Mouse (Mus musculus) embryonic facial prominence, embryonic 14.5 days (tissue): ENCODE results near the gene Cwc25. TPM values are rescaled to one million over a fixed set of nuclear protein-coding genes. Genes with fewer than 3 reads are reported as not detected.
A peak's percentile ranks its signal among the peaks of the same experiment; 100 is the strongest.
"Not testable (repeated sequence)": the region's sequence is repeated elsewhere in the genome, so short reads cannot be mapped to it uniquely, and the experiment has no call there.

Source experiments
- ATAC-seq: fragments of 200-750 bp; cut with Nextera tagmentation; 2 replicates; pipeline ENCODE4 v1.8.0; 2017; ENCODE audit warnings: low read depth, moderate number of reproducible peaks, moderate TSS enrichment
- DNase-seq: peaks from one replicate; pipeline ENCODE4 v3.0.0-alpha.2; 2015; ENCODE audit warnings: low spot score
- H3K27ac ChIP-seq: fragments of 300-500 bp; sonication (generic); replicated peaks from 2 replicates; pipeline ENCODE4 v1.5.1; 2014; ENCODE audit warnings: low read depth, mild to moderate bottlenecking, low read length, moderate library complexity
- H3K27me3 ChIP-seq: fragments of 300-500 bp; sonication (generic); replicated peaks from 2 replicates; pipeline ENCODE4 v1.6.1; 2014; ENCODE audit warnings: low read length; ENCODE audit not compliant: control insufficient read depth, insufficient read depth
- H3K36me3 ChIP-seq: fragments of 300-500 bp; sonication (generic); 2 replicates; pipeline ENCODE4 v1.6.1; 2014; ENCODE audit warnings: low read length, mixed read lengths; ENCODE audit not compliant: control insufficient read depth, insufficient read depth
- H3K4me1 ChIP-seq: fragments of 300-500 bp; sonication (generic); 2 replicates; pipeline ENCODE4 v1.6.1; 2014; ENCODE audit warnings: antibody characterized with exemption, low read length; ENCODE audit not compliant: control insufficient read depth, insufficient read depth
- H3K4me2 ChIP-seq: fragments of 300-500 bp; sonication (generic); 2 replicates; pipeline ENCODE4 v1.6.1; 2014; ENCODE audit warnings: low read depth, mild to moderate bottlenecking, low read length, moderate library complexity, mixed read lengths
- H3K4me3 ChIP-seq: fragments of 300-500 bp; sonication (generic); 2 replicates; pipeline ENCODE4 v1.5.1; 2014; ENCODE audit warnings: low read depth, mild to moderate bottlenecking, low read length
- H3K9ac ChIP-seq: fragments of 300-500 bp; sonication (generic); 2 replicates; pipeline ENCODE4 v1.6.1; 2014; ENCODE audit warnings: low read depth, mild to moderate bottlenecking, low read length, moderate library complexity, mixed read lengths
- H3K9me3 ChIP-seq: fragments of 300-500 bp; sonication (generic); 2 replicates; pipeline ENCODE4 v1.6.1; 2016; ENCODE audit warnings: low read length; ENCODE audit not compliant: control insufficient read depth
- WGBS: fragments of 180-500 bp; shearing (Covaris S2); extraction: QIAGEN DNeasy Blood & Tissue Kit; methylation state at CpG from one replicate; pipeline ENCODE4 v1.1.7; 2014; 5-methylcytosine and 5-hydroxymethylcytosine counted together
- polyA plus RNA-seq: library from polyadenylated mRNA; unstranded; fragments of >200 nt; fragmentation: Nextera tagmentation; extraction: Ambion mirVana; gene quantifications from 2 replicates; pipeline ENCODE4 v1.2.1, GENCODE M21; 2014

The Cwc25 gene
- polyA plus RNA-seq, 1 experiment from 2014 or later, result 10.3 TPM

DNA sequence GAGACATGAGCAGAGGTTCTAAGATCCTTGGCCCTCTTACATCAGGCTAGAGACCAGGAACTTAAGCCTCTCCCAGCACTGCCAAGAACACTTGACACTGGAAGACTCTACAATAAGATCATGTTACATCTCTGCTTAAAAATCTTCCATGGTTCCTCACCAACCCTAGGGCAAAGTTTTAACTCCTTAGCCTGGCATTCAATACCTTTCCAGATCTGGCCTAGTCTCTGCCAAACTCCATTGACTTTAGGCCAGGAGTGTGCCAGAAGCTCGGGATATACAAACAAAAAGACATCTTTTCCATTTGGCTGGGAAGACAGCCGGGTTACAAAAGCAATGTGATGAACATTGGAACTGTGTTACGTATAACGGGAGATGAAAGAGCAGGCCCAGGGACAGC, 28.8 kb downstream of the Cwc25 start:
- Histone ChIP-seq H3K4me1 (peaks cover 10% of the 10 kb centered on the region; the same call in 1 of the 2 replicates), H3K27ac (no peak overlapping the region), H3K4me3 (no peak overlapping the region), H3K9ac (no peak overlapping the region), H3K36me3 (peaks cover 4% of the 10 kb centered on the region; the same call in 1 of the 2 replicates), H3K27me3 (no peaks in the 10 kb centered on the region), H3K4me2 (no peak overlapping the region), H3K9me3 (no peaks in the 10 kb centered on the region)
- ATAC-seq (no peak), DNase-seq (peak; percentile 45)
- WGBS, result 46% methylated on average over 4 of the region's 4 CpGs

DNA sequence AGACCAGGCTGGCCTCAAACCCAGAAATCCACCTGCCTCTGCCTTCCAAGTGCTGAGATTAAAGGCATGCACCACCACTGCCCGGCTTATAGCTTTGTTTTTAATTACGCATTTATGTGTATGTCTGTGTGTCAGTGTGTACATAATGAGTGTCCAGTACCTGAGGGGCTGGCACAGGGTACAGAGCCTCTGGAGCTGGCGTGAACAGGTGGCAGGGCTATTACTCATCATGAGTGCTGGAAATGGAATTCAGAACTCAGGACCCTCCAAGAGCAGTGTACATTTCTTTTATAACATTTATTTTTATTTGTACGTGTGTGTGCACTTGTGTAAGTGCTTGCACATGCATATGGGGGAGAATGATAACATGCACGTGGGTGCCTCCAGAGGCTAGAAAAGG, 29.7 kb downstream of the Cwc25 start:
- DNase-seq, result no peak
- H3K4me1 ChIP-seq, result peaks cover 10% of the 10 kb centered on the region; the same call in 1 of the 2 replicates
- H3K9ac ChIP-seq, result no peak overlapping the region
- no peaks in the 10 kb centered on the region for H3K9me3 ChIP-seq
- peaks cover 13% of the 10 kb centered on the region for H3K36me3 ChIP-seq
- no peaks in the 10 kb centered on the region for H3K27me3 ChIP-seq
- ATAC-seq, result no peak
- no peak overlapping the region for H3K4me2 ChIP-seq
- H3K27ac ChIP-seq, result no peak overlapping the region
- H3K4me3 ChIP-seq, result no peak overlapping the region
- WGBS, result 81% methylated on average over 5 of the region's 5 CpGs

- H3K9ac ChIP-seq, H3K4me1 ChIP-seq, H3K27me3 ChIP-seq, H3K4me3 ChIP-seq, H3K9me3 ChIP-seq, H3K4me2 ChIP-seq, ATAC-seq, DNase-seq, H3K27ac ChIP-seq: not testable (repeated sequence)
- WGBS, result 76% methylated on average over 5 of the region's 5 CpGs
- peaks cover 28% of the 10 kb centered on the region for H3K36me3 ChIP-seq
These were observed 31.5 kb downstream of the Cwc25 start for GRCm38 (mm10) chr11:97734810-97735209.

DNA sequence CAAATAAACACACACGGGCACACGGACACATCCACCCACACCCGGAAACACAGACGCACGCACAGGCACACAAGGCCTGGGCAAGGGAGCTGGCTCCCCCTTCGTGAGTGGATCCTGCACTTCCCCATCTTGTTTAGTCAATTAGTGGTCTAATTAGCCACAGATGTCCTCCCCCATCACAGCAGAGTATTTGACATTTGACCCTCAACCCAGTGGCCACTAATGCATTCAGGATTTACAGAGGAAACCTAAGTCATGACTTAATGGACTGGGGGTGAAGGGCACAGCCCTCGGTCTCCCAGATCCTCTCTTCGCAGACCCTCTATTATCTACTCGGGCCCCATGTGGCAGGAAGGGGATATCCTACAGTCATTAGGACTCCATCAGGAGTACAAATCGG, 32.7 kb downstream of the Cwc25 start:
- 23% methylated on average over 10 of the region's 10 CpGs for whole genome bisulfite sequencing
- ATAC-seq (no peak), DNase-seq (no peak)
- Histone ChIP-seq H3K9ac (no peak overlapping the region), H3K27ac (no peak overlapping the region), H3K27me3 (no peaks in the 10 kb centered on the region), H3K9me3 (no peaks in the 10 kb centered on the region), H3K4me2 (no peak overlapping the region), H3K36me3 (peaks cover 37% of the 10 kb centered on the region), H3K4me3 (no peak overlapping the region), H3K4me1 (peaks cover 7% of the 10 kb centered on the region; the same call in 1 of the 2 replicates)

DNA sequence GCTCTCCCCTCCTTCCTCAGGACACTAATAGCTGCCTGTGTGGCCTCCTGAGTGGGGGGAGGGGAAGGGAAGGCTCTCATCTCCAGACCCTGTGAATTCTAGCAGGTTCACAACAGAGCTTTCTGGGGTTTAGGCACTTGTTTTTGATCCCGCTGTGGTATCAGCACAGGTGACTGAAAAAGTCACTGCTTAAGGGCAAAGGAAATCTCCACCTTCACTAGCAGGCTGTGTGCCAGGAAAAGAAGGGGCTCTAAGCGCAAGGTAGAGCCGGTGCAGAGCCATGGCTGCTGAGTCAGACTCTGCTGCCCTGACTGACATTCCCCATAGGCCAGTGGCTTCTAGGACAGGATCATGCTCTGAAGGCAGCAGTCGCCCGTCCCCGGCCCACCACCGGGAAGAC, 37.6 kb downstream of the Cwc25 start:
- Histone ChIP-seq H3K4me2 (no peak overlapping the region), H3K9ac (no peak overlapping the region), H3K4me1 (peaks cover 5% of the 10 kb centered on the region; the same call in 1 of the 2 replicates), H3K4me3 (no peak overlapping the region), H3K36me3 (peaks cover 85% of the 10 kb centered on the region), H3K9me3 (no peaks in the 10 kb centered on the region), H3K27ac (no peak overlapping the region), H3K27me3 (no peaks in the 10 kb centered on the region)
- WGBS, result 76% methylated on average over 7 of the region's 7 CpGs
- DNase-seq, result no peak
- no peak for ATAC-seq

- no peak overlapping the region for H3K9ac ChIP-seq
- peaks cover 88% of the 10 kb centered on the region for H3K36me3 ChIP-seq
- H3K27ac ChIP-seq, result no peak overlapping the region
- no peak overlapping the region for H3K4me2 ChIP-seq
- no peak for ATAC-seq
- H3K4me1 ChIP-seq, result 0 out of 2 replicates have a peak, but pooled peaks cover 1% of the 10 kb centered on the region
- no peaks in the 10 kb centered on the region for H3K9me3 ChIP-seq
- no peak overlapping the region for H3K4me3 ChIP-seq
- DNase-seq, result no peak
- H3K27me3 ChIP-seq, result no peaks in the 10 kb centered on the region
- WGBS, result 56% methylated on average over 7 of the region's 7 CpGs
These were observed 38.0 kb downstream of the Cwc25 start for GRCm38 (mm10) chr11:97728311-97728710.

DNA sequence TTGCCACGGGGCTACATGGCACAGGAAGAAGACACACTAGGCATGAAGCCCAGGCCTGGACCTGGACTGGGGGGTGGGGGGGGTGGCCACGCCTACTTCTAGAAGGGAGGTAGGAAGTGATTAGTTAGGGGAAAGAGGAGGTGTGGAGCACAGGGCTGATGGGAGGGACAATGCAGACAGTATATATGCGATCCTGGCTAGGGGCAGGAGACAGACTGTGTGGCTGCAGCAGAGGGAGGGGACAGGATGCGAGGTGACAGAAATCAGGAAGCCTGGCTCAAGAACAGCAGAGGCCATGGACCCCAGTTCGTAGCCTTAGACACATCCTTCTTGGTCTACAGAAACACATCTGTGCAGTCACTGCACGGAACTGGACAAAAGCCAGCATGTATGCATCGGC, 42.6 kb downstream of the Cwc25 start:
- H3K4me3 ChIP-seq, result no peak overlapping the region
- no peaks in the 10 kb centered on the region for H3K4me1 ChIP-seq
- 81% methylated on average over 7 of the region's 7 CpGs for WGBS
- peaks cover 97% of the 10 kb centered on the region for H3K36me3 ChIP-seq
- no peaks in the 10 kb centered on the region for H3K27me3 ChIP-seq
- no peak overlapping the region for H3K9ac ChIP-seq
- no peaks in the 10 kb centered on the region for H3K9me3 ChIP-seq
- no peak overlapping the region for H3K27ac ChIP-seq
- H3K4me2 ChIP-seq, result no peak overlapping the region
- ATAC-seq (no peak), DNase-seq (no peak)

DNA sequence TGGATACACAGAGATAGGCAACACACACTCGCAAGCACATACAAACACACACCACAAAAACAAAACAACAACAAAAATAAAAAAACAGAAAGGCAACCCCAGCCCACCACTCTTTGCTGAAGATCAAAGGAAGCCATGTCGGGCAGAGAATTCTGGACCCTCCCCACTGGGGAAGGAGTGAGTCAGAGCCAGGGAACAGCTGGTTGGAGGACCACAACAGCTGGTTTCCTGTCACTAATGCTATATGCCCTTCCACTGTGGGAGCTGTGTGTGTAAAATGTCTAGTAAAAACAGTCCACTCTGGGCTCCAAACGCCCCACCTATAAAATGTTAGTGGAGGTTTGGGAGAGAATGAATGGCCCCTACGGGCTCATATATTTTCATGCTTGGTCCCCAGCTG, 45.0 kb downstream of the Cwc25 start:
- Histone ChIP-seq H3K27ac (no peak overlapping the region), H3K27me3 (no peaks in the 10 kb centered on the region), H3K4me2 (no peak overlapping the region), H3K36me3 (peaks cover 96% of the 10 kb centered on the region), H3K9ac (no peak overlapping the region), H3K4me3 (no peak overlapping the region), H3K4me1 (no peaks in the 10 kb centered on the region), H3K9me3 (no peaks in the 10 kb centered on the region)
- ATAC-seq (no peak), DNase-seq (no peak)
- WGBS, result 88% methylated on average over 4 of the region's 4 CpGs

DNA sequence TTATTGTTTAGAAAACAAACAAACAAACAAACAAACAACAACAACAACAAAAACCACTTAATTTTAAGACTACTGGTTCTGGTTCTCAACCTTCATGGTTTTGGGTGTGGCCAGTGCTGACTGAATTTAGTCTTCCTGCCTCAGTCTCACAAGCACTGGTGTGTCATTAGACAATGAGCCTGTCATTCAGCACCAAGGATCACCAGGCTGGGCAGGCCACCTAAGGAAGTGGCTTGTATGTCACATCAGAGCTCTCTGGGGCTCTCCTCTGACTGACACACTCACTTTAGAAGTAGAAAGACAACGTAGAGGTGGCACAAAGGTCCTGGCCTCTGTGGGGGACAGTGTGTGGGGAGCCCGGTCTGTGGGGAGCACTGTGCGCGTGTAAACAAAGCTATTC, 47.3 kb downstream of the Cwc25 start:
- no peaks in the 10 kb centered on the region for H3K27me3 ChIP-seq
- H3K4me2 ChIP-seq, result no peak overlapping the region
- ATAC-seq (no peak), DNase-seq (no peak)
- peaks cover 88% of the 10 kb centered on the region for H3K36me3 ChIP-seq
- WGBS, result 86% methylated on average over 4 of the region's 4 CpGs
- H3K9ac ChIP-seq, result no peak overlapping the region; the same call in 1 of the 2 replicates
- H3K4me3 ChIP-seq, result no peak overlapping the region
- no peaks in the 10 kb centered on the region for H3K4me1 ChIP-seq
- no peaks in the 10 kb centered on the region for H3K9me3 ChIP-seq
- H3K27ac ChIP-seq, result no peak overlapping the region
